Mouse (Mus musculus) bone marrow, adult 2 months (tissue): ENCODE results near the gene Chn1.

Experiments used
- CTCF ChIP-seq: fragments of 200-500 bp; IDR thresholded peaks from 2 replicates; pipeline ENCODE4 v1.5.1; 2011; ENCODE audit warnings: low read length, control low read depth; ENCODE audit not compliant: control insufficient read depth, insufficient read depth
- POLR2A ChIP-seq: fragments of 200-500 bp; IDR thresholded peaks from 2 replicates; pipeline ENCODE4 v1.6.1; 2011; ENCODE audit warnings: low read depth, mild to moderate bottlenecking, control low read depth, low read length, borderline replicate concordance; ENCODE audit not compliant: control insufficient read depth

- TF ChIP-seq POLR2A (no peak), CTCF (no peak)
Measured at GRCm38 (mm10) chr2:73560899-73561664, 214.1 kb downstream of the Chn1 start.
